Mouse (Mus musculus) liver, adult 2 months (tissue): ENCODE results near the gene Diras1.

Source experiments
- CTCF ChIP-seq: fragments of 200-500 bp; IDR thresholded peaks from 2 replicates; pipeline ENCODE4 v1.5.1; 2011; ENCODE audit warnings: low read depth, low read length, control low read depth
- POLR2A ChIP-seq: fragments of 200-500 bp; IDR thresholded peaks from 2 replicates; pipeline ENCODE4 v1.6.1; 2011; ENCODE audit warnings: low read length, control low read depth; ENCODE audit not compliant: insufficient read depth; ENCODE audit errors: extremely low read depth

DNA sequence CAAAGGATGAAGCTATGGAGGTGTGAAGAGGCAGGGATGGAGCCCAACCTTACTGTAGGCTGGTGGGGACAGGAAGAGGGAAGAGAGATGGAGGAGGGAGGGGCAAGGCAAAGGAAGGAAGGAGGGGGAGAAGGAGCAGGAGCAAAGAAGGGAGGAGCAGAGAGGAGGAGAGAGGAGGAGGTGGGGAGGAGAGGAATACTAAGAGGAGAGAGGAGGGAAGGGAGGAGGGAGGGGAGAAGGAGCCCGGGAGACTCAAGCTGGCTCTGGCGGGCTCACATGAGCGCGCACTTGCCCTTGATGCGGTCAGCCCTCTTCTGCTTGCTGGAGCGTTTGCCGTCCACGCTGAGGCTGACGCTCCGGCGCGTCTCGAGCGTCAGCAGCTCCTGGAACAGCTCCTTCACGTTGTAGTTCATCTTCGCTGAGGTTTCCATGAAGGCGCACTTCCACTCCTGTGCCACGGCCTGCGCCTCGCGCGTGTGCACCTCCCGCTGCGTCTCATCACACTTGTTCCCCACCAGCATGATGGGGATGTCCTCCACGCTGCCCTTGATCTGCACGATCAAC, 3.8 kb downstream of the Diras1 start:
- TF ChIP-seq CTCF (no peak), POLR2A (no peak)
